Mouse (Mus musculus) Muller cell, postnatal 12 days (primary cell): ENCODE measurements around the gene Cd36.
A peak's percentile ranks its signal among the peaks of the same experiment; 100 is the strongest.

Source experiments
- DNase-seq: peaks from one replicate; pipeline ENCODE4 v3.0.0-alpha.2; 2015; ENCODE audit errors: inconsistent ontology term

The Cd36 gene

GRCm38 (mm10) chr5:17858399-17858798, 30.2 kb downstream of the Cd36 start:
- no peak for DNase-seq

GRCm38 (mm10) chr5:17857871-17858270, 30.7 kb downstream of the Cd36 start:
- no peak for DNase-seq

GRCm38 (mm10) chr5:17857262-17857661, 31.3 kb downstream of the Cd36 start:
- no peak for DNase-seq

GRCm38 (mm10) chr5:17854127-17854923, 34.3 kb downstream of the Cd36 start:
- DNase-seq = no peak

- DNase-seq = no peak
These were observed 38.0 kb downstream of the Cd36 start for GRCm38 (mm10) chr5:17850582-17850981.

- peak; percentile 9 for DNase-seq
These were observed 39.0 kb downstream of the Cd36 start for GRCm38 (mm10) chr5:17849582-17849981.

GRCm38 (mm10) chr5:17848733-17849132, 39.9 kb downstream of the Cd36 start:
- DNase-seq = no peak

GRCm38 (mm10) chr5:17848267-17848666, 40.3 kb downstream of the Cd36 start:
- DNase-seq = no peak

- no peak for DNase-seq
These were observed 44.7 kb downstream of the Cd36 start for GRCm38 (mm10) chr5:17843921-17844320.

- peak; percentile 50 for DNase-seq
These were observed 45.3 kb downstream of the Cd36 start for GRCm38 (mm10) chr5:17843316-17843715.

- DNase-seq = no peak
These were observed 46.4 kb downstream of the Cd36 start for GRCm38 (mm10) chr5:17842111-17842729.

- DNase-seq = no peak
These were observed 49.1 kb downstream of the Cd36 start for GRCm38 (mm10) chr5:17839549-17839948.

- DNase-seq = no peak
These were observed 52.2 kb downstream of the Cd36 start for GRCm38 (mm10) chr5:17836408-17836807.

- DNase-seq = no peak
These were observed 53.1 kb downstream of the Cd36 start for GRCm38 (mm10) chr5:17835302-17836097.

- no peak for DNase-seq
These were observed 54.8 kb downstream of the Cd36 start for GRCm38 (mm10) chr5:17833797-17834196.

- DNase-seq = no peak
These were observed 58.1 kb downstream of the Cd36 start for GRCm38 (mm10) chr5:17830536-17830935.

- DNase-seq = no peak
These were observed 59.7 kb downstream of the Cd36 start for GRCm38 (mm10) chr5:17828713-17829544.

GRCm38 (mm10) chr5:17821395-17821794, 67.2 kb downstream of the Cd36 start:
- no peak for DNase-seq

GRCm38 (mm10) chr5:17820239-17820999, 68.2 kb downstream of the Cd36 start:
- DNase-seq = no peak

- peak; percentile 64 for DNase-seq
These were observed 72.4 kb downstream of the Cd36 start for GRCm38 (mm10) chr5:17816170-17816569.

GRCm38 (mm10) chr5:17810336-17810735, 78.3 kb downstream of the Cd36 start:
- no peak for DNase-seq
